Mouse (Mus musculus) forebrain, embryonic 14.5 days (tissue): ENCODE data around the gene 1600002K03Rik. TPM values are rescaled to one million over a fixed set of nuclear protein-coding genes. Genes with fewer than 3 reads are reported as not detected.
"Not testable (repeated sequence)": the region's sequence is repeated elsewhere in the genome, so short reads cannot be mapped to it uniquely, and the experiment has no call there.

Source experiments
- ATAC-seq: fragments of 200-750 bp; cut with Nextera tagmentation; 2 replicates; pipeline ENCODE4 v1.8.0; 2017; ENCODE audit warnings: mild to moderate bottlenecking, moderate library complexity
- DNase-seq: peaks from one replicate; pipeline ENCODE4 v3.0.0-alpha.2; 2015; ENCODE audit warnings: low spot score
- H3K27ac ChIP-seq: fragments of 300-500 bp; sonication (generic); 2 replicates; pipeline ENCODE4 v1.5.1; 2014; ENCODE audit warnings: low read depth, mild to moderate bottlenecking, control low read depth, low read length, moderate library complexity
- H3K27me3 ChIP-seq: fragments of 300-500 bp; sonication (generic); replicated peaks from 2 replicates; pipeline ENCODE4 v1.6.1; 2014; ENCODE audit warnings: low read length, control low read depth, mixed read lengths; ENCODE audit not compliant: control insufficient read depth, insufficient read depth
- H3K36me3 ChIP-seq: fragments of 300-500 bp; sonication (generic); 2 replicates; pipeline ENCODE4 v1.6.1; 2014; ENCODE audit warnings: low read length, control low read depth; ENCODE audit not compliant: control insufficient read depth, insufficient read depth
- H3K4me1 ChIP-seq: fragments of 300-500 bp; sonication (generic); 2 replicates; pipeline ENCODE4 v1.6.1; 2014; ENCODE audit warnings: antibody characterized with exemption, low read length, control low read depth; ENCODE audit not compliant: control insufficient read depth, insufficient read depth
- H3K4me2 ChIP-seq: fragments of 300-500 bp; sonication (generic); 2 replicates; pipeline ENCODE4 v1.6.1; 2014; ENCODE audit warnings: mild to moderate bottlenecking, control low read depth, low read length
- H3K4me3 ChIP-seq: fragments of 300-500 bp; sonication (generic); 2 replicates; pipeline ENCODE4 v1.5.1; 2014; ENCODE audit warnings: low read depth, low read length, control low read depth
- H3K9ac ChIP-seq: fragments of 300-500 bp; sonication (generic); 2 replicates; pipeline ENCODE4 v1.6.1; 2014; ENCODE audit warnings: mild to moderate bottlenecking, low read length, control low read depth, moderate library complexity
- H3K9me3 ChIP-seq: fragments of 300-500 bp; sonication (generic); replicated peaks from 2 replicates; pipeline ENCODE4 v1.6.1; 2016; ENCODE audit warnings: low read length, control low read depth, mixed read lengths; ENCODE audit not compliant: control insufficient read depth
- WGBS: fragments of 180-500 bp; shearing (Covaris S2); extraction: QIAGEN DNeasy Blood & Tissue Kit; methylation state at CpG from one replicate; pipeline ENCODE4 v1.1.7; 2014; 5-methylcytosine and 5-hydroxymethylcytosine counted together
- polyA plus RNA-seq: library from polyadenylated mRNA; unstranded; fragments of >200 nt; fragmentation: Nextera tagmentation; extraction: Ambion mirVana; gene quantifications from 2 replicates; pipeline ENCODE4 v1.2.1, GENCODE M21; 2014

1600002K03Rik gene
- polyA plus RNA-seq, 1 experiment from 2014 or later, result 9.0 TPM

- Histone ChIP-seq H3K4me1 (peaks cover 9% of the 10 kb centered on the region), H3K27me3 (no peaks in the 10 kb centered on the region), H3K4me3 (no peak overlapping the region), H3K9ac (peak overlapping the region; percentile 49), H3K4me2 (peak overlapping the region; percentile 41), H3K9me3 (no peaks in the 10 kb centered on the region), H3K36me3 (no peaks in the 10 kb centered on the region), H3K27ac (peak overlapping the region; percentile 81)
- DNase-seq, result peak; percentile 81
- WGBS, result 2% methylated on average over 24 of the region's 24 CpGs
- ATAC-seq, result peak; percentile 66
Measured at GRCm38 (mm10) chr10:80208841-80209371, 36.2 kb downstream of the 1600002K03Rik start.

- H3K4me3 ChIP-seq, H3K4me2 ChIP-seq, H3K27me3 ChIP-seq, H3K27ac ChIP-seq, ATAC-seq, H3K36me3 ChIP-seq, H3K9me3 ChIP-seq, H3K9ac ChIP-seq, DNase-seq: not testable (repeated sequence)
- WGBS, result 79% methylated on average over 7 of the region's 7 CpGs
- H3K4me1 ChIP-seq, result peaks cover 14% of the 10 kb centered on the region
Measured at GRCm38 (mm10) chr10:80211547-80212103, 38.9 kb downstream of the 1600002K03Rik start.

GRCm38 (mm10) chr10:80215048-80215772, 42.5 kb downstream of the 1600002K03Rik start:
- Histone ChIP-seq H3K27ac (no peak overlapping the region; the same call in 1 of the 2 replicates), H3K4me1 (peaks cover 6% of the 10 kb centered on the region; the same call in 1 of the 2 replicates), H3K9me3 (no peaks in the 10 kb centered on the region), H3K4me3 (no peak overlapping the region), H3K27me3 (no peaks in the 10 kb centered on the region), H3K4me2 (no peak overlapping the region), H3K36me3 (no peaks in the 10 kb centered on the region), H3K9ac (peak overlapping the region; percentile 42)
- DNase-seq (no peak), ATAC-seq (no peak)
- 14% methylated on average over 16 of the region's 16 CpGs for WGBS

- no peak overlapping the region for H3K4me3 ChIP-seq
- no peak for ATAC-seq
Measured at GRCm38 (mm10) chr10:80220676-80221075, 47.9 kb downstream of the 1600002K03Rik start.

GRCm38 (mm10) chr10:80223137-80223536, 50.4 kb downstream of the 1600002K03Rik start:
- ATAC-seq, H3K9me3 ChIP-seq, H3K4me2 ChIP-seq, H3K27ac ChIP-seq, H3K9ac ChIP-seq, DNase-seq, H3K36me3 ChIP-seq, H3K27me3 ChIP-seq, H3K4me3 ChIP-seq: not testable (repeated sequence)
- WGBS, result 89% methylated on average over 2 of the region's 2 CpGs
- H3K4me1 ChIP-seq, result peaks cover 13% of the 10 kb centered on the region

More at GRCm38 (mm10) chr10:80220676-80221075, 47.9 kb downstream of the 1600002K03Rik start:
- peaks cover under 1% of the 10 kb centered on the region; the same call in 1 of the 2 replicates for H3K4me1 ChIP-seq
- H3K9ac ChIP-seq, result no peak overlapping the region
- 47% methylated on average over 8 of the region's 9 CpGs for WGBS
- H3K9me3 ChIP-seq, result no peaks in the 10 kb centered on the region
- no peaks in the 10 kb centered on the region for H3K36me3 ChIP-seq
- no peaks in the 10 kb centered on the region for H3K27me3 ChIP-seq
- H3K4me2 ChIP-seq, result no peak overlapping the region
- DNase-seq, result no peak
- no peak overlapping the region for H3K27ac ChIP-seq

Other genes starting within 250 kb of the 1600002K03Rik start
- gene Arid3a, start 245.9 kb upstream of the 1600002K03Rik start, polyA plus RNA-seq, result 1.1 and 2.3 TPM in 2 replicates
- gene Wdr18, start 212.8 kb upstream of the 1600002K03Rik start, polyA plus RNA-seq, result 96.4 and 101 TPM in 2 replicates
- 0.23 and 0.40 TPM in 2 replicates for gene Grin3b, start 202.2 kb upstream of the 1600002K03Rik start, polyA plus RNA-seq
- gene Tmem259, start 188.6 kb upstream of the 1600002K03Rik start, polyA plus RNA-seq, result 10.5 and 13.4 TPM in 2 replicates
- 33.2 and 40.0 TPM in 2 replicates for gene Cnn2, start 184.4 kb upstream of the 1600002K03Rik start, polyA plus RNA-seq
- 2.1 and 3.1 TPM in 2 replicates for gene Abca7, start 176.4 kb upstream of the 1600002K03Rik start, polyA plus RNA-seq
- gene Arhgap45, start 156.3 kb upstream of the 1600002K03Rik start, polyA plus RNA-seq, result 1.1 and 1.5 TPM in 2 replicates
- 205 and 219 TPM in 2 replicates for gene Polr2e, start 133.1 kb upstream of the 1600002K03Rik start, polyA plus RNA-seq
- 555 and 632 TPM in 2 replicates for gene Gpx4, start 125.8 kb upstream of the 1600002K03Rik start, polyA plus RNA-seq
- gene Sbno2, start 67.4 kb upstream of the 1600002K03Rik start, polyA plus RNA-seq, result 8.1 and 11.1 TPM in 2 replicates
- gene Stk11, start 57.1 kb upstream of the 1600002K03Rik start, polyA plus RNA-seq, result 25.5 and 27.7 TPM in 2 replicates
- 412 and 467 TPM in 2 replicates for gene Atp5d, start 34.3 kb upstream of the 1600002K03Rik start, polyA plus RNA-seq
- 41.0 and 42.4 TPM in 2 replicates for gene Cbarp, start 32.1 kb upstream of the 1600002K03Rik start, polyA plus RNA-seq
- gene Midn, start 24.7 kb upstream of the 1600002K03Rik start, polyA plus RNA-seq, result 67.0 and 73.6 TPM in 2 replicates
- gene Cirbp, start 7.0 kb upstream of the 1600002K03Rik start, polyA plus RNA-seq, result 239 and 266 TPM in 2 replicates
- gene Efna2, start 6.5 kb downstream of the 1600002K03Rik start, polyA plus RNA-seq, result 14.5 and 20.6 TPM in 2 replicates
- gene Mum1, start 53.5 kb downstream of the 1600002K03Rik start, polyA plus RNA-seq, result 39.6 and 42.4 TPM in 2 replicates
- gene Ndufs7, start 76.2 kb downstream of the 1600002K03Rik start, polyA plus RNA-seq, result 269 and 351 TPM in 2 replicates
- gene Gamt, start 88.1 kb downstream of the 1600002K03Rik start, polyA plus RNA-seq, result 18.7 and 21.0 TPM in 2 replicates
- gene Dazap1, start 88.5 kb downstream of the 1600002K03Rik start, polyA plus RNA-seq, result 44.5 and 46.0 TPM in 2 replicates
- gene Rps15, start 119.5 kb downstream of the 1600002K03Rik start, polyA plus RNA-seq, result 694 and 922 TPM in 2 replicates
- gene Apc2, start 123.0 kb downstream of the 1600002K03Rik start, polyA plus RNA-seq, result 154 and 213 TPM in 2 replicates
- gene 2310011J03Rik, start 147.6 kb downstream of the 1600002K03Rik start, polyA plus RNA-seq, result 39.2 and 40.8 TPM in 2 replicates
- 1.6 and 2.4 TPM in 2 replicates for gene Pcsk4, start 156.6 kb downstream of the 1600002K03Rik start, polyA plus RNA-seq
- gene Reep6, start 157.0 kb downstream of the 1600002K03Rik start, polyA plus RNA-seq, result 2.3 and 2.7 TPM in 2 replicates
- 0.48 and 0.52 TPM in 2 replicates for gene Adamtsl5, start 175.5 kb downstream of the 1600002K03Rik start, polyA plus RNA-seq
- gene Plk5, start 183.5 kb downstream of the 1600002K03Rik start, polyA plus RNA-seq, result 1.2 and 1.9 TPM in 2 replicates
- gene Mex3d, start 214.7 kb downstream of the 1600002K03Rik start, polyA plus RNA-seq, result 16.9 and 17.8 TPM in 2 replicates
- gene Mbd3, start 226.6 kb downstream of the 1600002K03Rik start, polyA plus RNA-seq, result 216 and 221 TPM in 2 replicates
- 628 and 893 TPM in 2 replicates for gene Uqcr11, start 233.9 kb downstream of the 1600002K03Rik start, polyA plus RNA-seq